Mouse (Mus musculus) heart, adult 2 months (tissue): ENCODE results near the gene Sestd1. TPM values are rescaled to one million over a fixed set of nuclear protein-coding genes. Genes with fewer than 3 reads are reported as not detected.

Experiments used
- DNase-seq, 2 experiments: peaks; one replicate each; pipeline ENCODE4 v3.0.0; 2021
- H3K27ac ChIP-seq: fragments of 200-600 bp; 2 replicates; pipeline ENCODE4 v1.8.1; 2022
- H3K27me3 ChIP-seq: fragments of 200-500 bp; 2 replicates; pipeline ENCODE4 v1.6.1; 2012; ENCODE audit warnings: mild to moderate bottlenecking, low read length, inconsistent platforms, mixed read lengths; ENCODE audit not compliant: control insufficient read depth, insufficient read depth
- H3K36me3 ChIP-seq: fragments of 200-500 bp; 2 replicates; pipeline ENCODE4 v1.6.1; 2012; ENCODE audit warnings: low read length, inconsistent platforms; ENCODE audit not compliant: control insufficient read depth, insufficient read depth
- H3K4me1 ChIP-seq: fragments of 200-500 bp; 2 replicates; pipeline ENCODE4 v1.6.1; 2011; ENCODE audit warnings: low read length; ENCODE audit not compliant: control insufficient read depth, insufficient read depth
- H3K4me3 ChIP-seq: fragments of 200-600 bp; 2 replicates; pipeline ENCODE4 v1.8.1; 2022
- H3K79me2 ChIP-seq: fragments of 200-500 bp; replicated peaks from 2 replicates; pipeline ENCODE4 v1.6.1; 2012; ENCODE audit warnings: mild to moderate bottlenecking, inconsistent platforms, low read length, moderate library complexity, mixed read lengths; ENCODE audit not compliant: control insufficient read depth, insufficient read depth
- H3K9ac ChIP-seq: fragments of 200-500 bp; 2 replicates; pipeline ENCODE4 v1.6.1; 2012; ENCODE audit warnings: low read depth, mild to moderate bottlenecking, control low read depth, inconsistent platforms, low read length, mixed read lengths
- CTCF ChIP-seq: fragments of 200-600 bp; IDR thresholded peaks from 2 replicates; pipeline ENCODE4 v1.8.1; 2022; ENCODE audit warnings: antibody characterized with exemption, mild to moderate bottlenecking, moderate library complexity
- EP300 ChIP-seq: fragments of 200-500 bp; IDR thresholded peaks from 2 replicates; pipeline ENCODE4 v1.6.1; 2011; ENCODE audit warnings: low read depth, low read length, control low read depth; ENCODE audit not compliant: insufficient read depth
- POLR2A ChIP-seq: fragments of 200-500 bp; IDR thresholded peaks from 2 replicates; pipeline ENCODE4 v1.6.1; 2011; ENCODE audit warnings: mild to moderate bottlenecking, low read depth, low read length, control low read depth; ENCODE audit not compliant: insufficient read depth
- WGBS: fragments of 180-500 bp; shearing (Covaris S2); methylation state at CpG from one replicate; pipeline ENCODE4 v1.1.7; 2018; 5-methylcytosine and 5-hydroxymethylcytosine counted together
- intact Hi-C: fragments of 180-260 bp; cut with DNase I; formaldehyde crosslinking; loops from one replicate; pipeline ENCODE4 v1.15.1; 2025
- polyA plus RNA-seq: library from polyadenylated mRNA; depleted of rRNA; stranded (reverse); fragments of >200 nt; gene quantifications from 2 replicates; pipeline ENCODE4 v1.2.3, GENCODE M21; 2012
- total RNA-seq, 2 experiments: library from RNA; stranded (reverse); gene quantifications; 2 replicates each; pipeline ENCODE4 v1.2.3; 2021

Sestd1 gene
- total and polyA plus RNA-seq, 3 experiments, result 9.0 to 21.2 (median 18.3) TPM

DNA sequence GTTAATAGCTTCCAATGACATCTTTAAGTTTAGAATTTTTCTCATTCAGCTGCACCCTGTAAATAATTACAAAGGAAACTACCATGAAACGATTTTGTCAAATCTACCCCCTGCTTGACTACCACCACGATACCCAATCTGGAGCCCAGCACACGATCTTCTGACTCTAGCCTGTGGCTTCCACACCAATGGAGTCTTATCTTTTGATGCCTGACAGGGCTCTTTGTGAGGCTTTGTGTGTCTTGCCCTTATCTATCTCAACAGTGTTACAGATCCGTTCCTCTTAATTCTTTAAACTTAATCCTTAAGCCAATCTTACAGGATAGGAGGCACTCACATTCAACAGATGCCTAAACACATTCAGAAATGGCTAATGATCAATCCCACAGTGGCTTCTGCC lies 126.3 kb downstream of the Sestd1 start:
- no peak for DNase-seq
- intact Hi-C loops, result no loop called here
- H3K27ac ChIP-seq, result no peak overlapping the region
- H3K36me3 ChIP-seq, result peaks cover 11% of the 10 kb centered on the region
- whole genome bisulfite sequencing, result 31% methylated on average over 4 of the region's 4 CpGs
- H3K79me2 ChIP-seq, result no peaks in the 10 kb centered on the region
- H3K4me1 ChIP-seq, result peaks cover 2% of the 10 kb centered on the region
- no peak overlapping the region for H3K9ac ChIP-seq
- H3K27me3 ChIP-seq, result no peaks in the 10 kb centered on the region
- no peak for TF ChIP-seq EP300
- no peak for TF ChIP-seq POLR2A
- TF ChIP-seq CTCF, result no peak
- no peak overlapping the region for H3K4me3 ChIP-seq

DNA sequence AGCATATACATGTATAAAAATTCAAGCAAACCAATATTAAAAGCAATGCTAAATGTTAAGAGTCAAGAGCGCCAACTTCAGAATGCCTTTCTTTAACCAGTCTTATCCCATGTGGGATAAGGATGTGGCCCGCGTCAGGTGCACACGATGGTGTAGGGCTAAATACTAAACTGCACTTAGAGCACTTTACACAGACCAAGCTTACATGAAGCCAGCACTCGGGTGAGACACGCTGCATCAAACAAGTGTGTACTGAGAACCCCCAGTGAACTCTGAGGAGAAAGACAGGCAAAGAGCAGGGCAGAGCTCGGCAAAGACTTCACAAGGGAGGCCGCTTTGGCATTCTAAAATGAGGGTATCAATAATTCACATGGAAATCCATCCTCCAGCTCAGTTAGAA lies 129.1 kb downstream of the Sestd1 start:
- peaks cover 13% of the 10 kb centered on the region for H3K36me3 ChIP-seq
- 82% methylated on average over 8 of the region's 8 CpGs for WGBS
- H3K27ac ChIP-seq, result no peak overlapping the region
- no peak overlapping the region for H3K9ac ChIP-seq
- peaks cover 2% of the 10 kb centered on the region; the same call in 1 of the 2 replicates for H3K4me1 ChIP-seq
- TF ChIP-seq EP300 (no peak), POLR2A (no peak), CTCF (no peak)
- no peak for DNase-seq
- intact Hi-C loops, result no loop called here
- H3K4me3 ChIP-seq, result no peak overlapping the region
- no peaks in the 10 kb centered on the region for H3K27me3 ChIP-seq
- H3K79me2 ChIP-seq, result no peaks in the 10 kb centered on the region

DNA sequence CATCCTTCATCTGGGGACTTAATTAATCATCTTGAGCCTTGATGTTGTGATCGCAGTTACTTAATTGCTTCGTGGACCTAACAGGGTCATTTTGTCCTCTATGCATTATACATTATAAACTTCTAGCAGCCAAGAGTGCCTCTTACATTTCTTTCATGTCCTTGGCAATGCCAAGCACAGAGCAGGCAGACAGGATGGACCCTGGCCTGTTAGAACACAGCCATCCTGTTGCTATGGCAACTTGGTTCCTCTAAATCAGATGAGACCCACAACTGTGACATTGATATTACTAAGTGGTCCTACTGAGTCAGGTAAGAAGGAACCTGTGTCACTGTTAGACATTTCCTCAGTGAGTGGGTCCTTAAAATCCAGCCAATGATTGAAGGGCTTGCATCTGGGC lies 130.8 kb downstream of the Sestd1 start:
- Histone ChIP-seq H3K36me3 (peaks cover 11% of the 10 kb centered on the region), H3K79me2 (no peaks in the 10 kb centered on the region), H3K27ac (no peak overlapping the region), H3K9ac (no peak overlapping the region), H3K4me1 (peaks cover 2% of the 10 kb centered on the region; the same call in 1 of the 2 replicates), H3K27me3 (no peaks in the 10 kb centered on the region), H3K4me3 (no peak overlapping the region)
- intact Hi-C loops, result no loop called here
- 71% methylated on average over 2 of the region's 2 CpGs for WGBS
- TF ChIP-seq EP300 (no peak), CTCF (no peak), POLR2A (no peak)
- no peak for DNase-seq

DNA sequence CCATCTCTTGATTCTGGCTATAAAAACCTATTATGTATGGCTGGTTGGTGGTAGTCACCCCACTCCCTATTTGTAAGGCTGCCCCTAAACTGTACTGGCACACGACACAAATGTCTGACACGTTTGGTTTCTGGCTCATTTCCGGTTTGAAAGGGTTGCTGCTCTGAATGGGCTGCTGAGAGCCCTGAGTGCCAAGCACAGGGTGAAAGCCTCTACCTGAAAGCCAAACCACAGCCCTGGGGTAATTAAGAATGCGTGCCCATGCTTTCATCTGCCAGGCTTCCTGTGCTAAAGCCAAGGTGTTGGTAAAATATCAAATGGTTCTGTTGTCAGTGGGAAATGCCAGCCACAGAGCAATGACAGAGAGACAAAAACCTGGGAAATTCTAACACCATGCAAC lies 132.2 kb downstream of the Sestd1 start:
- 52% methylated on average over 4 of the region's 4 CpGs for WGBS
- TF ChIP-seq POLR2A (no peak), CTCF (no peak)
- H3K27ac ChIP-seq, result no peak overlapping the region
- no peak overlapping the region for H3K9ac ChIP-seq
- intact Hi-C loops, result no loop called here
- no peak overlapping the region for H3K4me3 ChIP-seq
- H3K4me1 ChIP-seq, result peaks cover 3% of the 10 kb centered on the region; the same call in 1 of the 2 replicates
- peaks cover 18% of the 10 kb centered on the region for H3K36me3 ChIP-seq
- no peak for DNase-seq
- no peaks in the 10 kb centered on the region for H3K79me2 ChIP-seq
- no peaks in the 10 kb centered on the region for H3K27me3 ChIP-seq

GRCm38 (mm10) chr2:77146968-77147367 lies 133.4 kb downstream of the Sestd1 start:
- Histone ChIP-seq H3K4me3 (no peak overlapping the region), H3K4me1 (peaks cover 3% of the 10 kb centered on the region; the same call in 1 of the 2 replicates), H3K27me3 (no peaks in the 10 kb centered on the region), H3K9ac (no peak overlapping the region), H3K27ac (no peak overlapping the region), H3K79me2 (no peaks in the 10 kb centered on the region; the same call in 1 of the 2 replicates), H3K36me3 (peaks cover 13% of the 10 kb centered on the region)
- no peak for DNase-seq
- intact Hi-C loops, result no loop called here
- TF ChIP-seq CTCF (no peak), EP300 (no peak), POLR2A (no peak)
- 77% methylated on average over 2 of the region's 2 CpGs for WGBS

- intact Hi-C loops, result no loop called here
- DNase-seq, result no peak
- TF ChIP-seq EP300 (no peak), CTCF (no peak), POLR2A (no peak)
- no peak overlapping the region for H3K27ac ChIP-seq
- H3K4me1 ChIP-seq, result peaks cover 3% of the 10 kb centered on the region; the same call in 1 of the 2 replicates
- H3K27me3 ChIP-seq, result no peaks in the 10 kb centered on the region
- H3K36me3 ChIP-seq, result peaks cover 13% of the 10 kb centered on the region
- H3K9ac ChIP-seq, result no peak overlapping the region
- no peak overlapping the region for H3K4me3 ChIP-seq
- no peaks in the 10 kb centered on the region; the same call in 1 of the 2 replicates for H3K79me2 ChIP-seq
- WGBS, result 67% methylated on average over 3 of the region's 3 CpGs
Measured at GRCm38 (mm10) chr2:77146291-77146690, 134.1 kb downstream of the Sestd1 start.
